Mouse (Mus musculus) thymus, postnatal 25 days (tissue): ENCODE results near the gene Olfr1202.

Experiments used
- DNase-seq: peaks from one replicate; pipeline ENCODE4 v3.0.0; 2022

The Olfr1202 gene

DNA sequence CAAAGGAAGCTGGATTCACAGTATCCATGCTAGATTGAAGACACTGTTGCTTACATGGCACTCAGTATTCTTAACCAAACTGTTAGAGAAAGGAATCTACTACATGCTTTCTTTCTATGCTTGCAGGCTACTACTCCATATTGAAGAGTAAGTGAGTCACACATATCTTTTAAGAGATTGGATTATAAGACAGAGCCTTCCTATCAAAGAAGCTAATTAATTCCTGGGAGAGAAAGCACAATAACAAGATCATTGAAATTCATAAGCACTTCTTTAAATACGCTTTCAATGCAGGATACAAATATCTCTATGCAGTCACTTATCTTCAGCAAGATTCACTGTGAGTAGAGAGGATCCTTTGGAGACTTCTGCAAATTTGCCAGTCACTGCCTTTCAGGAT lies at the start of gene Olfr1202:
Gene Olfr1202, plus strand, starts transcription at position 301 of the 400 bp plus-strand sequence.
- no peak for DNase-seq

- DNase-seq: no peak
Measured at GRCm38 (mm10) chr2:88770388-88770787, 43.9 kb upstream of the Olfr1202 start, which contains the start of gene Olfr1200. TSS of gene Olfr1200 (minus strand) at chr2:88770488.

DNA sequence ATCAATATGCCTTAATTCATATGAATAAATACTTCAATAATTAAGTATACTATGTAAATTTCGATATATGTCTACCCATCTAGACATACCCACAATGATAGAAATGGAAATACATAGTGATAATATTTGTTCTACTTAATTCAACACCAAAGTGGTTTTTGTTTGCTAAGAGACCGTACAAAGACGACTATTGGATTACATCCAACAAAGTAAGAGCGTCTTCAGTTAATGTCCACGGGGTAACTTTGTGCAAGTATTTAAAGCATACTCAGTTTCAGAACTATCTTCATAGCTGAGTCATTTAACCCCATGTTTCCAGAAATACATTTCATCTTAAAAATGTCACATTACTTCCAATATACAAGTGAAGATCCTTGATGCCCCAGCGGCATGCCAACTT lies 21.6 kb upstream of the Olfr1202 start, which contains the start of gene Olfr1201:
Gene Olfr1201, plus strand, starts transcription at position 301 of the 400 bp plus-strand sequence.
- no peak for DNase-seq

GRCm38 (mm10) chr2:88829437-88829836 lies 15.1 kb downstream of the Olfr1202 start, which contains the start of gene Olfr1205:
TSS of gene Olfr1205 (plus strand) at chr2:88829737.
- DNase-seq: no peak

GRCm38 (mm10) chr2:88838477-88838876 lies 24.2 kb downstream of the Olfr1202 start:
- DNase-seq: no peak

- DNase-seq: no peak
Measured at GRCm38 (mm10) chr2:88848992-88849391, 34.7 kb downstream of the Olfr1202 start, which contains the start of gene Olfr1204. TSS of gene Olfr1204 (plus strand) at chr2:88849292.

- no peak for DNase-seq
Measured at GRCm38 (mm10) chr2:88862931-88863330, 48.6 kb downstream of the Olfr1202 start, which contains the start of gene Olfr1206. TSS of gene Olfr1206 (plus strand) at chr2:88863231.
